Mouse (Mus musculus): ENCODE data around the gene 0610030E20Rik. TPM values are rescaled to one million over a fixed set of nuclear protein-coding genes. Genes with fewer than 3 reads are reported as not detected.
A peak's percentile ranks its signal among the peaks of the same experiment; 100 is the strongest.

The 0610030E20Rik gene
- total RNA-seq, 2 experiments from 2014 or later = 12.5 to 15.6 TPM

DNA sequence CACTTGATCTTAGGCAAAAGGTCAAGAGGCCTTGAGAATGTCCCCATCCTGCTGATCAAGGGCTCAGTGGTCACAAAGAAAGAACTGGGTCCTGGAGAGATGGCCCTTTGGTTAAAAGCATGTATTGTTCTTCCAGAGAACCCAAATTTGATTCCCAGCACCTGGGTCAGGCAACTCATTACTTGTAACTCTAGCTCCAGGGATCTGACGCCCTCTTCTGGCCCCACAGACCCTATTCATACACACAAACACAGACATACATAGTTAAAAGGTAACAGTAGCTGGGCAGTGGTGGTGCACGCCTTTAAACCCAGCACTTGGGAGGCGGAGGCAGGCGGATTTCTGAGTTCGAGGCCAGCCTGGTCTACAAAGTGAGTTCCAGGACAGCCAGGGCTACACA is 45.2 kb downstream of the 0610030E20Rik start:
- no peak for DNase-seq

DNA sequence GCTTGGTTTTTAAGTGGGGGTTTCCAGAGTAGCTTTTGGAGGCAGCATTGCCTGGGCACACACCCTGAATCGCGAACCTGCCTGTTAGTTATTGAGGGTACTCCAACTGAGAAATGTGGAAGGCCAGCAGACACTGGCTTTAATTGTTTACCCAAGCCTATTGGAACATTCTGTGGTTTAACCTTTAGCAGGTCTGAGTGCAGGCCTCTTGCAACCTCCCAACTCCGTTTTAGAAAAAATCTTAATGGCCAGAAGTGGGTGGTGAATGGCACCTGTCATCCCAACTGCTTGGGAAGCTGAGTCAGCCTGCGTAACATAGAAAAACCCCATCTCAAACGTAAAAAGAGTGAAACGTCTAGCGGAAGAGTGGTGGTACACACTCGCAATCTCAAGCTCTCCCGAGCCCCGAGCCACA is 49.7 kb downstream of the 0610030E20Rik start:
- DNase-seq = no peak

DNA sequence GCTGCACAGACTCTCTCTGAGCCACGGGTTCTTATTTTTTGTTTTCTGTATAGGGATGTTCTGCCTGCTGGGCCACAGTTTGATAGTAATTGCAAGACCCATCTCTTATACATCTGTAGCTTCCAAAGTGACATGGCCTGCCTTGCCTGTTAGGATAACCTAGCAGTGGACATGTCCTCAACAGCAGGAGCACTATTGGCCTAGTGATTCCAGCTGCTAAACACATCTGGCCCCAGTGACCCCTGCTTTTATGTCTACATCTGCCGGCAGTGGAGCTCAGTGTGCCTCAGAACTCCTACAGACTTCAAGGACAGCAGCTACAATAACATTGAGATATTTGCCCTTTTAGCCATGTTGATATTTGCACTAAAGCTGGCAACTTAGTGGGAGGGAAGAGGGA is 52.9 kb downstream of the 0610030E20Rik start:
- DNase-seq = no peak

DNA sequence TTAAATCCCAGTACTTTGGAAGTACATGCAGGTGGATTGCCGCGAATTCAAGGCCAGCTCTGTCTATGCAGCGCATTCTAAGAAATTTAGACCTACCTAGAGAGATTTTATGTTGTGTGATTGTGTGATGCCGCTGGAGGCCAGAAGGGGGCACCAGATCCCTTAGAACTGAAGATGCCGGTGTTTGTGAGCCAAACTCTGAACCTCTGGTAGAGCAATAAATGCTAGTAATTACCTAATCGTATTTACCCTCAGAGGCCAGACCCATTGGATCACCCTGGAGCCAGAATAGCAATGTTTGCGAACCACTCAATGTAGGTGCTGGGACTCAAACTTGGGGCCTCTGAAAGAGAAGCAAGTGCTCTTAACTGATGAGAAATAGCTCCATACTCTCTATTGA is 54.8 kb downstream of the 0610030E20Rik start:
- peak; percentile 76 for DNase-seq

Other genes starting within 250 kb of the 0610030E20Rik start
- gene St3gal5, start 249.7 kb upstream of the 0610030E20Rik start, total RNA-seq (2021) = 100 to 1,000 TPM in 1 of 2 experiments, 10 to 100 TPM in 1; 84.7 to 105 TPM
- gene Atoh8, start 111.7 kb upstream of the 0610030E20Rik start, total RNA-seq (2021) = 1 to 10 TPM; 4.0 to 4.6 TPM
- not detected for gene Sftpb, start 42.7 kb upstream of the 0610030E20Rik start, total RNA-seq (2021)
- 10 to 100 TPM; 17.2 to 18.4 TPM for gene Usp39, start 2.1 kb upstream of the 0610030E20Rik start, total RNA-seq (2021)
- gene Tmem150a, start 8.1 kb downstream of the 0610030E20Rik start, total RNA-seq (2021) = 10 to 100 TPM in 1 of 2 experiments, 1 to 10 TPM in 1; 8.0 to 14.0 TPM
- 10 to 100 TPM; 35.9 to 36.6 TPM for gene Rnf181, start 19.6 kb downstream of the 0610030E20Rik start, total RNA-seq (2021)
- gene Vamp5, start 33.2 kb downstream of the 0610030E20Rik start, total RNA-seq (2021) = 10 to 100 TPM; 49.1 to 50.0 TPM
- 10 to 100 TPM; 60.9 to 64.7 TPM for gene Vamp8, start 43.4 kb downstream of the 0610030E20Rik start, total RNA-seq (2021)
- gene Ggcx, start 67.0 kb downstream of the 0610030E20Rik start, total RNA-seq (2021) = 10 to 100 TPM; 15.1 to 21.9 TPM
- gene Mat2a, start 92.2 kb downstream of the 0610030E20Rik start, total RNA-seq (2021) = 100 to 1,000 TPM; 200 to 249 TPM
- gene Sh2d6, start 174.4 kb downstream of the 0610030E20Rik start, total RNA-seq (2021) = under 1 TPM; 0.54 to 0.79 TPM
- 10 to 100 TPM; 12.4 to 19.1 TPM for gene Capg, start 197.1 kb downstream of the 0610030E20Rik start, total RNA-seq (2021)

All from gastrocnemius, postnatal 10 days (tissue).